Mouse (Mus musculus) adrenal gland, adult 18-20 months (tissue): ENCODE results near the gene Cd207. TPM values are rescaled to one million over a fixed set of nuclear protein-coding genes. Genes with fewer than 3 reads are reported as not detected.
A peak's percentile ranks its signal among the peaks of the same experiment; 100 is the strongest.
"Not testable (repeated sequence)": the region's sequence is repeated elsewhere in the genome, so short reads cannot be mapped to it uniquely, and the experiment has no call there.

Source experiments
- DNase-seq, 2 experiments: peaks; one replicate each; pipeline ENCODE4 v3.0.0; 2021 to 2022; ENCODE audit warnings: low spot score in 2 of 2
- total RNA-seq, 2 experiments: library from RNA; stranded (reverse); gene quantifications; 1 replicate in 1 of 2; 2 replicates in 1 of 2; pipeline ENCODE4 v1.2.3; 2021

Cd207 gene
- total RNA-seq, 2 experiments from 2014 or later = 0.27 to 0.32 TPM

GRCm38 (mm10) chr6:83699971-83700370 lies 22.3 kb upstream of the Cd207 start:
- DNase-seq = no peak

- no peak for DNase-seq
These were observed 20.3 kb upstream of the Cd207 start for GRCm38 (mm10) chr6:83697932-83698331.

GRCm38 (mm10) chr6:83696684-83697083 lies 19.0 kb upstream of the Cd207 start:
- DNase-seq = no peak

- DNase-seq = no peak
These were observed 18.1 kb upstream of the Cd207 start for GRCm38 (mm10) chr6:83695731-83696130.

GRCm38 (mm10) chr6:83693835-83694234 lies 16.2 kb upstream of the Cd207 start:
- DNase-seq = peak in 1 of 2 experiments; percentile 48

GRCm38 (mm10) chr6:83692962-83693361 lies 15.3 kb upstream of the Cd207 start:
- DNase-seq = no peak

GRCm38 (mm10) chr6:83690936-83691335 lies 13.3 kb upstream of the Cd207 start:
- DNase-seq = no peak

GRCm38 (mm10) chr6:83690277-83690676 lies 12.6 kb upstream of the Cd207 start:
- peak; percentile 40 to 41 for DNase-seq

GRCm38 (mm10) chr6:83689374-83689773 lies 11.7 kb upstream of the Cd207 start:
- no peak for DNase-seq

- peak; percentile 60 to 74 for DNase-seq
These were observed 4.3 kb downstream of the Cd207 start for GRCm38 (mm10) chr6:83673395-83673794.

GRCm38 (mm10) chr6:83665009-83665408 lies 12.6 kb downstream of the Cd207 start:
- DNase-seq = no peak

GRCm38 (mm10) chr6:83660821-83661220 lies 16.8 kb downstream of the Cd207 start:
- no peak for DNase-seq

GRCm38 (mm10) chr6:83656087-83656486 lies 21.6 kb downstream of the Cd207 start, which contains the start of gene Clec4f:
TSS of gene Clec4f (minus strand) at chr6:83656187.
- no peak for DNase-seq

GRCm38 (mm10) chr6:83646715-83647114 lies 30.9 kb downstream of the Cd207 start:
- no peak for DNase-seq

GRCm38 (mm10) chr6:83635329-83635728 lies 42.3 kb downstream of the Cd207 start:
- no peak for DNase-seq

GRCm38 (mm10) chr6:83634631-83635030 lies 43.0 kb downstream of the Cd207 start:
- not testable (repeated sequence) for DNase-seq

- DNase-seq = not testable (repeated sequence)
These were observed 43.6 kb downstream of the Cd207 start for GRCm38 (mm10) chr6:83634106-83634505.

GRCm38 (mm10) chr6:83631815-83632214 lies 45.8 kb downstream of the Cd207 start:
- DNase-seq = no peak

- no peak for DNase-seq
These were observed 50.9 kb downstream of the Cd207 start for GRCm38 (mm10) chr6:83626781-83627180.

Other genes with a start within 250 kb of the Cd207 start
- 10 to 100 TPM; 24.2 to 25.7 TPM for gene Tet3, start 218.8 kb downstream of the Cd207 start, total RNA-seq
- 10 to 100 TPM; 36.7 to 38.4 TPM for gene Dguok, start 170.9 kb downstream of the Cd207 start, total RNA-seq
- gene Actg2, start 141.6 kb downstream of the Cd207 start, total RNA-seq = under 1 TPM; 0.38 to 0.53 TPM
- 10 to 100 TPM; 20.6 to 21.8 TPM for gene Stambp, start 105.1 kb downstream of the Cd207 start, total RNA-seq
- not detected for gene Clec4f, start 21.7 kb downstream of the Cd207 start, total RNA-seq
- not detected for gene Vax2, start 33.4 kb upstream of the Cd207 start, total RNA-seq
- not detected for gene Atp6v1b1, start 65.1 kb upstream of the Cd207 start, total RNA-seq
- under 1 TPM in 1 of 2 experiments, not detected in 1; 0.16 TPM for gene Ankrd53, start 84.8 kb upstream of the Cd207 start, total RNA-seq
- gene Tex261, start 98.0 kb upstream of the Cd207 start, total RNA-seq = 100 to 1,000 TPM; 171 to 183 TPM
- 10 to 100 TPM; 41.0 to 51.8 TPM for gene Nagk, start 117.1 kb upstream of the Cd207 start, total RNA-seq
- 10 to 100 TPM; 33.8 to 38.2 TPM for gene Paip2b, start 153.9 kb upstream of the Cd207 start, total RNA-seq
- 10 to 100 TPM; 91.0 to 95.9 TPM for gene Zfp638, start 189.3 kb upstream of the Cd207 start, total RNA-seq